Mouse (Mus musculus): Measurements from ENCODE around the gene Mtor. TPM values are rescaled to one million over a fixed set of nuclear protein-coding genes. Genes with fewer than 3 reads are reported as not detected.

Gene Mtor
- polyA plus RNA-seq, 1 experiment: 30.7 TPM

DNA sequence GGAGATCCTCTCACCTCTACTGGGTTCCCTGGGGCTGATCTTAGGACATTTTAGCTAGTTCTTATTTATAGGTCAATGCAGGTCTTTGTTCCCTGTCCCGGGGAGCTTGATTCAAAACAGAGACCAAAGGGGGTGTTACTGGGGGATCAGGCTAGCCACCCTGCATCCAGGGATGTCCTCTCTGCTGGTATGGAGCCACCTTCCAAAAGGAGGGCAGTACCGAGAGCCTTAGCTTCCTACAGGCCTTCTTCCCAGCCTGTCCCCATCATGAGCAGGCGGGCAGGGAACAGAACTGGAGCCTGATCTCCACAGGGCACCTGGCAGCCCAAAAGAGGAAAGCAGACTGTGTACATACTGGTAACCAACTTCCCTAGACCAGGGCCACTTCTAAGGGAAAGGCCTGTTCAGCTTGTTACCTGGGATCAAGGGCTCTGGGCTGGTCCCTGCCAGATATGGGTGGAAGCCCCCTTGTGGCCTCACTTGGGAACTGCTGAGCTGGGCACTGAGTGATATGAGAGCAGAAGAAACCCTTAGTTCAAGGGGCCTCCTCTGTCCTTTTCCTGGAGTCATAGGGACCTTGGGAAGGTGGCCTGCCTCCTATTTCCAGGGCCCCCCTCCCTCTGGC, 156.2 kb downstream of the Mtor start:
- Histone ChIP-seq H3K27ac (ENCODE audit: insufficient read depth, low read length) (peak overlapping the region; percentile 30; the same call in 1 of the 2 replicates), H3K4me3 (ENCODE audit: insufficient read depth, low read length) (no peak overlapping the region), H3K4me1 (ENCODE audit: control insufficient read depth, insufficient read depth, low read length) (peaks cover 1% of the 10 kb centered on the region)
- TF ChIP-seq CTCF (IDR thresholded peaks at IDR 0.05; ENCODE audit: extremely low read depth, insufficient read depth, low read length) (peak; percentile 56), POLR2A (IDR thresholded peaks at IDR 0.05; ENCODE audit: extremely low read depth, insufficient read depth, low read length) (no peak)

Other genes starting within 250 kb of the Mtor start
- 19.6 and 20.1 TPM in 2 replicates for gene Disp3, start 160.6 kb upstream of the Mtor start, polyA plus RNA-seq (2012; rRNA removed)
- 9.4 and 9.6 TPM in 2 replicates for gene Ubiad1, start 3.8 kb upstream of the Mtor start, polyA plus RNA-seq (2012; rRNA removed)
- 0.23 TPM in 2 replicates for gene Angptl7, start 51.8 kb downstream of the Mtor start, polyA plus RNA-seq (2012; rRNA removed)
- gene Exosc10, start 109.8 kb downstream of the Mtor start, polyA plus RNA-seq (2012; rRNA removed): 38.4 and 38.5 TPM in 2 replicates
- 77.7 and 84.4 TPM in 2 replicates for gene Srm, start 142.9 kb downstream of the Mtor start, polyA plus RNA-seq (2012; rRNA removed)
- 2.4 and 2.7 TPM in 2 replicates for gene Masp2, start 153.9 kb downstream of the Mtor start, polyA plus RNA-seq (2012; rRNA removed)
- gene Tardbp, start 178.4 kb downstream of the Mtor start, polyA plus RNA-seq (2012; rRNA removed): 235 and 271 TPM in 2 replicates
- gene Gm572, start 194.7 kb downstream of the Mtor start, polyA plus RNA-seq (2012; rRNA removed): not detected in 2 replicates

All from cortical plate, adult 2 months (tissue).